Mouse (Mus musculus): ENCODE data around the gene N4bp3. TPM values are rescaled to one million over a fixed set of nuclear protein-coding genes. Genes with fewer than 3 reads are reported as not detected.

N4bp3 gene
- polyA plus RNA-seq, 1 experiment from 2014 or later, result 4.9 TPM

DNA sequence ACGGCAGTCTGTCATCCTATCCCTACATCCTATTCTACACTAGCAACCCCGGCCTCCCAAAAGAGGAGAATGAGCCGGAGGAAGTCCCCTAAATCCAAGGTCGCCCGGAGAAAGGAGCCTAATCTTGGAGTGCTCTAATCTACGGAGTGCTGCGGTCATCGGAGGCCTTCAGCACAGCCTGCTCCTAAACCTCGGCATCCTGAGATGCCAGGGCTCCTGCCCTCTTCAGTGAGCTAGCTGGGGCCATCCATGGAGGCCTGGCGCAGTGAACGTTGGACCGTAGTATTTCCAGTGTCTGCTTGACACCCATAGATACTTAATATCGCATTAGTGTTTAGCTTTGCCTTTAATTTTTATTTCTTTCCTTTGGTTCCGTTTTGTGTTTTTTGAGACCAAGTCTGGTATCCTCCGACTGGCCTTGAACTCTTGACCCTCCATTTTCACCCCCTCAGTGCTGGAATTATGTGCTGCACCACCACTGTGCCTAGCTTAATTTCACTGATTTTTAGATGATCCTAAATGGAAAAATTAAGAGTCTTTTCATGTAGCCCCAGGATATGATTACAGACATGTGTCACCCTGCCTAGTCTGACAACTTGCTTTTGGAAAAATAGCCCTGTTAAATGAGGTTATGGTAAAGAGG lies 43.4 kb downstream of the N4bp3 start:
- peak overlapping the region; percentile 99 for H3K4me3 ChIP-seq
- H3K9ac ChIP-seq, result peak overlapping the region; percentile 81
- peak overlapping the region; percentile 93 for H3K4me2 ChIP-seq
- peaks cover 79% of the 10 kb centered on the region for H3K4me1 ChIP-seq
- peaks cover 35% of the 10 kb centered on the region for H3K36me3 ChIP-seq
- peak; percentile 63 for ATAC-seq
- H3K27me3 ChIP-seq (replicated peaks), result no peaks in the 10 kb centered on the region
- H3K27ac ChIP-seq, result peak overlapping the region; percentile 96
- 7% methylated on average over 15 of the region's 15 CpGs for WGBS (ENCODE audit: insufficient replicate concordance)
- H3K9me3 ChIP-seq (replicated peaks), result no peaks in the 10 kb centered on the region

DNA sequence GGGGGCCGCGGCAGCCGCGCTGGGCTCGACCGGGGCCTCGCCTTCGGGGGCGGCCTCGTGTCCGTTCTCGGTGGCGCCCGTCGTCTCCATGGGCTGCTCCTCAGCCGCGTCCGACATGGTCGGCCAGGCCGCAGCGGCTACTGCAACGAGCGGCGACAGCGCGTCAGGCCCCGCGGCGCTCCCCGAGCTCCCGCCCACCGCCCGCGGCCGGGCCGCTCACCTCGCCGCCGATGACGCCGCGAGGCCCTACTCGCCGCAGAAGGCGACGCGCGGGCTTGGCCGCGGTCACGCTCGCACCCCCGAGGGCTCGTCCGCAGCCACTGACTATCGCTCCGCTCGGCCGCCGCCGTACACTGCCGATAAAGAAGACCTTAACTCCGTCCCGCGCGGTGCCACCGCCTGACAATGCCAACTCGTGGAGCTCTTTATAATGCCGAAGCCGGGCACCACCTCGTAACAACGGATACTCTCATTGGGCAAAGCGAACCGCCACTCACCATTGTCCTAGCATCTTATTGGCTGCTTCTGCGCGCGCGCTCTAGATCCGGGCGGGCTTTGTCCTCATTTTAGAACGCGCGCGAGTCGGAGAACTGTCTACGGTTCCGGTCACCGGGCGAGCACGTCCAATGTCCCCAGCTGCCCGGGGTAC lies 44.1 kb downstream of the N4bp3 start, which contains the start of gene Hnrnpab:
Gene Hnrnpab, minus strand, starts transcription at position 401 of the 649 bp plus-strand sequence.
- no peaks in the 10 kb centered on the region for H3K9me3 ChIP-seq (replicated peaks)
- H3K27me3 ChIP-seq (replicated peaks), result no peaks in the 10 kb centered on the region
- peak; percentile 85 for ATAC-seq
- peak within 1 kb of the TSS; percentile 93 for H3K4me2 ChIP-seq
- under 1% methylated on average over 91 of the region's 91 CpGs for WGBS (ENCODE audit: insufficient replicate concordance)
- H3K36me3 ChIP-seq, result peaks cover 41% of the 10 kb centered on the region
- peaks cover 81% of the 10 kb centered on the region for H3K4me1 ChIP-seq
- peak within 1 kb of the TSS; percentile 99 for H3K9ac ChIP-seq
- peak within 1 kb of the TSS; percentile 96 for H3K27ac ChIP-seq
- peak within 1 kb of the TSS; percentile 99 for H3K4me3 ChIP-seq

DNA sequence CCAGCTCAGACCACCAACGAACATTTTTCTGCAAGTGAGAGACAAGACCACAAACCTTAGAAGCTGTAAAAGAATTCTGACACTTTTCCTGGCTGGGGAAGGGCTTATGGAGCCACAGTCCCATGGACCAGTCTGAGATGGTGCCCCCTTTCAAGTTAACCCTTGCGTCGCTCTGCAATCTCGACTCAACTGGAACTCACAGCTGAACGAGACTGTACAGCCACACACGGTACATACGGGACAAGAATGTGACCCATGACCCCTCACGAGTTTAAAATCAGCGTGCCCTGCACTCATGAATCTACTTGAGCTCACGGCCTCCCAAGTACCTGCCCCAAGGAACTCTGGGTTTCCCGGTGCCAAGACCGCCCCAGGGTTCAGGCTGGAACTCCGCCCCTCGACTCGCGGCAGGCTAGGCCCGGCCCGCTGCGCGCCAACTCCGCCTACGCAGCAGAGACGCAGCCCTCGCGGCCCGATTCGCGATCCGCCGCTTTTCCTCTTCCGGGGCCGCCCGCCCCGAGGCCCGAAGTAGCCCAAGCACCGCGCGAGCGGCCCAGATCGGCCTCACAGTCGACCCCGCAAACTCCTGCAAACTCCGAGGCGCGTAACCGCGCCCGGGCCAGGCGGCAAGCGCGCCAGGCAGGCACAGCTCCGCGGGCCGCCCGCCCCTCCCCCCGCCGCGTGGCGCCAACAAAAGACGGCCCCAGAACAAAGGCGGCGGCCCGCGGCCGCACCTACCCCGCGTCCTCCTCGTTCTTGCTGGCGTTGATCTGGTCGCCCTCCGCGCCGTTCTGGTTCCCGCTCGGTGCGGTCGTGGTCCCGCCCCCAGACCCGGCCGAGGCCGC lies 44.8 kb downstream of the N4bp3 start:
- H3K27ac ChIP-seq, result peak overlapping the region; percentile 96
- under 1% methylated on average over 71 of the region's 81 CpGs for WGBS (ENCODE audit: insufficient replicate concordance)

DNA sequence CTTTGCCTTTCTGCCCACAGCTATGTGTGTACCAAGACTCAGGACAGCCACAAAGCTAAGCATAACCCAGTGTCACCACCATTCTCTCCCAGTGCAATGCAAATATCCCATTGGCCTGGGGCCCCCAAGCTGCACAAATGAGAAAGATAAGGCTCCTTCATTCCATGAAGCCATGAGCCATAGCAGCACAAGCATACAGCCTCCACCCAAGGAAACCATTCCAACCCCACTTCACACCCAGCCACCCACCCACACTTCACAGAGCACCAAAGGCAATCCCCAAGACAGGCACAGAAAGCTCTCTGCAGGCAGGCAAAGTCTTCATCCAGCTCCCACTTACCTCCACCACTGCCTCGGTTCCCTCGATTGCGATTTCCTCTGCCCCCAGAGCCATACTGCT lies 48.4 kb downstream of the N4bp3 start:
- Histone ChIP-seq H3K27me3 (replicated peaks) (no peaks in the 10 kb centered on the region), H3K27ac (0 out of 2 replicates have a peak overlapping the region, but pooled peaks have one; percentile 10), H3K4me1 (peaks cover 49% of the 10 kb centered on the region), H3K9me3 (replicated peaks) (no peaks in the 10 kb centered on the region), H3K9ac (peak overlapping the region; percentile 22; the same call in 1 of the 2 replicates), H3K4me2 (peak overlapping the region; percentile 16), H3K4me3 (no peak overlapping the region; the same call in 1 of the 2 replicates), H3K36me3 (peaks cover 85% of the 10 kb centered on the region)
- ATAC-seq, result no peak
- WGBS (ENCODE audit: insufficient replicate concordance), result 76% methylated on average over 3 of the region's 3 CpGs

More for the DNA sequence above, 44.8 kb downstream of the N4bp3 start:
- Histone ChIP-seq H3K9me3 (replicated peaks) (no peaks in the 10 kb centered on the region), H3K9ac (peak overlapping the region; percentile 99), H3K36me3 (peaks cover 49% of the 10 kb centered on the region), H3K4me2 (peak overlapping the region; percentile 93), H3K27me3 (replicated peaks) (no peaks in the 10 kb centered on the region), H3K4me3 (peak overlapping the region; percentile 99), H3K4me1 (peaks cover 78% of the 10 kb centered on the region)
- ATAC-seq, result peak; percentile 73

DNA sequence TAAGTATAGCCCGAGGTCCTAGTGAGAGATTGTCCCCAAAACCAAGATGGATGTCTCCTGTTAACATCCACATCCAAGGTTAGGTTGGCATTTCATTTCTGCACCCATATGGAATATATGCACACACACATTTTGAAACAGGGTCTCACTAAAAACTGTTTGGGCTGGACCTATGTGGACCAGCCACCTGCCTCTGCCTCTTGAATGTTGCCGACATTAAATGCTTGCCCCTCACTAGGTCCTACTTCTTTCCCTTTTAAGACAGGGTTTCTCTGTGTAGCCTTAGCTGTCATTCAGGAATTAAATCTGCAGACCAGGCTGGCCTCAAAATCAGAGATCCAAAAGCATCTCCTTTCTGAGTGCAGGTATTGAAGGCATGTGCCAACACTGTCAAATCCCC lies 53.1 kb downstream of the N4bp3 start:
- H3K36me3 ChIP-seq, result peaks cover 100% of the 10 kb centered on the region
- H3K4me2 ChIP-seq, result no peak overlapping the region
- H3K4me1 ChIP-seq, result peaks cover 20% of the 10 kb centered on the region
- ATAC-seq, result no peak
- WGBS (ENCODE audit: insufficient replicate concordance), result 60% methylated on average over 2 of the region's 2 CpGs
- no peaks in the 10 kb centered on the region for H3K9me3 ChIP-seq (replicated peaks)
- H3K27ac ChIP-seq, result 0 out of 2 replicates have a peak overlapping the region, but pooled peaks have one; percentile 12
- no peak overlapping the region for H3K9ac ChIP-seq
- H3K27me3 ChIP-seq (replicated peaks), result no peaks in the 10 kb centered on the region
- no peak overlapping the region for H3K4me3 ChIP-seq

DNA sequence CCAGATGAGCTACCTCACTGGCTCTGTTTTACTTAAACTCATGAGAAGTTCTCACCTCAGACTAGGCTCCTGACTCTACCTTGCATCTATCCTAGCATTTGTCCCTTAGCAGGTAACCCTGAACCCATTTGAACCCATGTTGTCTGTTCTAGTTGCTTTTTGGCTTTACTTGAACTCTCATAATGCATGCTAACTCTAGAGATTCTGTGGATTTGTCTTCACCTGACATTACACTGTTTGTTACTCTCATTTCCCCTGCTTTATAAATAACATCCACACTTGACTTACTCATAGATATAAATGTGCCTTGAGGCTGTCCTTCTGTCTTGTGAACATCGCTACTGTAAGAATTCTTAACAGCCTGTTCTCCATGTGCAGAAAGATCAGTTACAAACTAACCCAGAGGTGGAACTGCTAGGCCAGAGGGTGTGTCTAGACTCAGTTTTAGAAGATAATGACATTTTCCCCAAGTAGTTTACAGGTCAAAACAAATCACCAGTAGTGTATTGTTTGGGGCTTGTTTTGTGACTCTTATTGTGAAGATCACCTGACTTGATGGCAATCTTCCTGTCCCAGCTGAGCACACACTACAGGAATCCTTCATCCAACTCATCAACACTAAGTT lies 55.1 kb downstream of the N4bp3 start:
- peaks cover 100% of the 10 kb centered on the region for H3K36me3 ChIP-seq
- H3K4me2 ChIP-seq, result no peak overlapping the region
- peaks cover 9% of the 10 kb centered on the region; the same call in 1 of the 2 replicates for H3K4me1 ChIP-seq
- no peaks in the 10 kb centered on the region for H3K9me3 ChIP-seq (replicated peaks)
- H3K9ac ChIP-seq, result no peak overlapping the region
- WGBS (ENCODE audit: insufficient replicate concordance), result 70% methylated on average over 1 of the region's 1 CpGs
- no peak for ATAC-seq
- H3K27ac ChIP-seq, result peak overlapping the region; percentile 23
- no peak overlapping the region for H3K4me3 ChIP-seq
- no peaks in the 10 kb centered on the region for H3K27me3 ChIP-seq (replicated peaks)

DNA sequence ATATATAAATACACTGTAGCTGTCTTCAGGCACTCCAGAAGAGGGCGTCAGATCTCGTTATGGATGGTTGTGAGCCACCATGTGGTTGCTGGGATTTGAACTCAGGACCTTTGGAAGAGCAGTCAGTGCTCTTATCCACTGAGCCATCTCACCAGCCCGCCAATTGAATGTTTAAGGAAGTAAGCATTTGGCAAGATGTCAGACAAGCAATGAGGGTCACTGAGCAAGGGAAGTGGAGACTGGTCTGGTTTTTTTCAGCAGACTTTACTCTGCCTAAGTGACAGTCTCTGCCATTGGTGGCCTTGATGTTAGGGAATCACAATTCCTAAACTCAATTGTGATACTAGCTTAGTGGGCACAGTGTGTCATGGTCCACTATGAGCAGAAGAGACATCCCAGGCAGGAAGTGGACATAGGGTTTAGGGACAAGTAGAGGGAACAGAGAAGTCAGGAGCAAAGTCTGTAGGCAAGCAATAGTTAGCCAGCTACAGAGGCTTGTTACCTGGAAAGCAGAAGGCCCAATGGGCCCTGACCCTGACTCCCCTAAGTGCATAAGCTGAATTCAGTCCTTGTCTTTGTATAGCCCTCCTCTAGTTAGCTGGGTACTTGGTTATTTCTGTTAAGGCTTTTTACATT lies 55.8 kb downstream of the N4bp3 start:
- Histone ChIP-seq H3K4me3 (no peak overlapping the region), H3K4me2 (no peak overlapping the region), H3K27me3 (replicated peaks) (no peaks in the 10 kb centered on the region), H3K27ac (peak overlapping the region; percentile 23), H3K9ac (no peak overlapping the region), H3K4me1 (peaks cover 9% of the 10 kb centered on the region; the same call in 1 of the 2 replicates), H3K36me3 (peaks cover 100% of the 10 kb centered on the region), H3K9me3 (replicated peaks) (no peaks in the 10 kb centered on the region)
- ATAC-seq, result no peak
- 64% methylated on average over 3 of the region's 3 CpGs for WGBS (ENCODE audit: insufficient replicate concordance)

DNA sequence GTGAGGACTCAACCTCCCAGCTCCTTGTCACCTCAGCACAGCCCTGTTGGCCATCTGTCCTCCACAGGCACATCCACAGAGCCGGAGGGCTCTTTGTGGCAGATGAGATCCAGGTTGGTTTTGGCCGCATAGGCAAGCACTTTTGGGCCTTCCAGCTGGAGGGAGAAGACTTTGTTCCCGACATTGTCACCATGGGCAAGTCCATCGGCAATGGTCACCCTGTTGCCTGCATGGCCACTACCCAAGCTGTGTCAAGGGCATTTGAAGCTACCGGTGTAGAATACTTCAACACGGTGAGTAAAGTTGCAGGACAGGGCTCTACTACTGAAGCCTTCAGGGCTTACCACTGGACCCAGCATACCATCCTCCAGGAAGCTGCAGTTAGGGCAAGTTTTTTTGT lies 56.8 kb downstream of the N4bp3 start:
- Histone ChIP-seq H3K9ac (no peak overlapping the region), H3K4me3 (no peak overlapping the region), H3K4me1 (peaks cover 9% of the 10 kb centered on the region; the same call in 1 of the 2 replicates), H3K4me2 (no peak overlapping the region), H3K27me3 (replicated peaks) (no peaks in the 10 kb centered on the region), H3K36me3 (peaks cover 100% of the 10 kb centered on the region), H3K27ac (no peak overlapping the region), H3K9me3 (replicated peaks) (no peaks in the 10 kb centered on the region)
- no peak for ATAC-seq
- 91% methylated on average over 6 of the region's 6 CpGs for WGBS (ENCODE audit: insufficient replicate concordance)

DNA sequence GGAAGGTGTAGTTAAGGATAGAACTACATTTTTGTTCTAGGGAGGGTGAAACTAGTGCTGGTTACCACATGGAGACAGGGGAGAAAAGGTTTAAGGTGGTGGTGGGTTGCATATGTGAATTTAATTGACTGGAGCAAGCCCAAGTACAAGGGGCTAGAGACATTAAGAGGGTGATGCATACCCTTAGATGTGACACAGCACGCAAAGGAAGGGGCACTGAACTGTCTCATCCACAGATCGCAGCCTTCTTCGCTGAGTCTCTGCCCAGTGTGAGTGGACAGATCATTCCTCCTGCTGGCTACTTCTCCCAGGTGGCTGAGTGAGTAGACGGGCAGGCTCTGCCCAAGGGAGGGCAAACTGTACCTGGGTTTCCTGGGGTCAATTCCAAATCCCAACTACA lies 57.3 kb downstream of the N4bp3 start:
- no peak overlapping the region for H3K4me2 ChIP-seq
- no peak overlapping the region for H3K4me3 ChIP-seq
- WGBS (ENCODE audit: insufficient replicate concordance), result 88% methylated on average over 4 of the region's 4 CpGs
- peaks cover 100% of the 10 kb centered on the region for H3K36me3 ChIP-seq
- peaks cover 9% of the 10 kb centered on the region; the same call in 1 of the 2 replicates for H3K4me1 ChIP-seq
- H3K9me3 ChIP-seq (replicated peaks), result no peaks in the 10 kb centered on the region
- no peak overlapping the region for H3K9ac ChIP-seq
- 0 out of 2 replicates have a peak overlapping the region, but pooled peaks have one; percentile 1 for H3K27ac ChIP-seq
- H3K27me3 ChIP-seq (replicated peaks), result no peaks in the 10 kb centered on the region
- ATAC-seq, result no peak

Data from liver, embryonic 12.5 days (tissue).